Mouse (Mus musculus): ENCODE results near the gene Cln6. TPM values are rescaled to one million over a fixed set of nuclear protein-coding genes. Genes with fewer than 3 reads are reported as not detected.
"Not testable (repeated sequence)": the region's sequence is repeated elsewhere in the genome, so short reads cannot be mapped to it uniquely, and the experiment has no call there.

The Cln6 gene
- polyA plus RNA-seq, 1 experiment: 94.0 TPM

- TF ChIP-seq POLR2A (IDR thresholded peaks at IDR 0.05; ENCODE audit: low read depth, low read length) (no peak), CTCF (conservative IDR thresholded peaks at IDR 0.05; ENCODE audit: insufficient read depth, insufficient read length, low read depth, low read length) (peak; percentile 99)
- Histone ChIP-seq H3K36me3 (ENCODE audit: control insufficient read depth, insufficient read depth, low read length) (no peaks in the 10 kb centered on the region), H3K4me1 (ENCODE audit: control insufficient read depth, insufficient read depth, low read length) (peaks cover 7% of the 10 kb centered on the region; the same call in 1 of the 2 replicates), H3K4me3 (ENCODE audit: insufficient read depth, low read depth, low read length) (no peak overlapping the region), H3K27me3 (replicated peaks; ENCODE audit: control insufficient read depth, insufficient read depth, low read length) (no peaks in the 10 kb centered on the region), H3K27ac (ENCODE audit: insufficient read depth, low read depth, low read length) (no peak overlapping the region)
- WGBS: 0% methylated on average over 3 of the region's 3 CpGs
- peak; percentile 89 for DNase-seq
These were observed 9.1 kb downstream of the Cln6 start for GRCm38 (mm10) chr9:62847694-62848093.

GRCm38 (mm10) chr9:62848641-62849040 lies 10.1 kb downstream of the Cln6 start:
- Histone ChIP-seq H3K4me1 (ENCODE audit: control insufficient read depth, insufficient read depth, low read length) (peaks cover 7% of the 10 kb centered on the region; the same call in 1 of the 2 replicates), H3K36me3 (ENCODE audit: control insufficient read depth, insufficient read depth, low read length) (no peaks in the 10 kb centered on the region), H3K27ac (ENCODE audit: insufficient read depth, low read depth, low read length) (no peak overlapping the region), H3K4me3 (ENCODE audit: insufficient read depth, low read depth, low read length) (no peak overlapping the region), H3K27me3 (replicated peaks; ENCODE audit: control insufficient read depth, insufficient read depth, low read length) (no peaks in the 10 kb centered on the region)
- no peak for DNase-seq
- WGBS: 91% methylated on average over 3 of the region's 3 CpGs
- TF ChIP-seq POLR2A (IDR thresholded peaks at IDR 0.05; ENCODE audit: low read depth, low read length) (no peak), CTCF (conservative IDR thresholded peaks at IDR 0.05; ENCODE audit: insufficient read depth, insufficient read length, low read depth, low read length) (no peak)

- no peak for DNase-seq
- TF ChIP-seq POLR2A (IDR thresholded peaks at IDR 0.05; ENCODE audit: low read depth, low read length) (no peak), CTCF (conservative IDR thresholded peaks at IDR 0.05; ENCODE audit: insufficient read depth, insufficient read length, low read depth, low read length) (no peak)
- no peak overlapping the region for H3K27ac ChIP-seq (ENCODE audit: insufficient read depth, low read depth, low read length)
- no peak overlapping the region for H3K4me3 ChIP-seq (ENCODE audit: insufficient read depth, low read depth, low read length)
- H3K27me3 ChIP-seq (replicated peaks; ENCODE audit: control insufficient read depth, insufficient read depth, low read length): no peaks in the 10 kb centered on the region
- H3K4me1 ChIP-seq (ENCODE audit: control insufficient read depth, insufficient read depth, low read length): peaks cover 7% of the 10 kb centered on the region
- H3K36me3 ChIP-seq (ENCODE audit: control insufficient read depth, insufficient read depth, low read length): no peaks in the 10 kb centered on the region
- WGBS: 94% methylated on average over 2 of the region's 2 CpGs
These were observed 13.0 kb downstream of the Cln6 start for GRCm38 (mm10) chr9:62851571-62851970.

- 39% methylated on average over 4 of the region's 4 CpGs for WGBS
- H3K4me3 ChIP-seq (ENCODE audit: insufficient read depth, low read depth, low read length): no peak overlapping the region
- TF ChIP-seq POLR2A (IDR thresholded peaks at IDR 0.05; ENCODE audit: low read depth, low read length) (no peak), CTCF (conservative IDR thresholded peaks at IDR 0.05; ENCODE audit: insufficient read depth, insufficient read length, low read depth, low read length) (no peak)
- no peaks in the 10 kb centered on the region for H3K27me3 ChIP-seq (replicated peaks; ENCODE audit: control insufficient read depth, insufficient read depth, low read length)
- no peak overlapping the region for H3K27ac ChIP-seq (ENCODE audit: insufficient read depth, low read depth, low read length)
- peak; percentile 29 for DNase-seq
- no peaks in the 10 kb centered on the region for H3K36me3 ChIP-seq (ENCODE audit: control insufficient read depth, insufficient read depth, low read length)
- H3K4me1 ChIP-seq (ENCODE audit: control insufficient read depth, insufficient read depth, low read length): peaks cover 14% of the 10 kb centered on the region
These were observed 15.9 kb downstream of the Cln6 start for GRCm38 (mm10) chr9:62854483-62854882.

- 20% methylated on average over 9 of the region's 9 CpGs for WGBS
- Histone ChIP-seq H3K4me1 (ENCODE audit: control insufficient read depth, insufficient read depth, low read length) (peaks cover 17% of the 10 kb centered on the region), H3K4me3 (ENCODE audit: insufficient read depth, low read depth, low read length) (peak overlapping the region; percentile 62), H3K27ac (ENCODE audit: insufficient read depth, low read depth, low read length) (peak overlapping the region; percentile 95), H3K27me3 (replicated peaks; ENCODE audit: control insufficient read depth, insufficient read depth, low read length) (no peaks in the 10 kb centered on the region), H3K36me3 (ENCODE audit: control insufficient read depth, insufficient read depth, low read length) (no peaks in the 10 kb centered on the region)
- peak; percentile 92 for DNase-seq
- no peak for TF ChIP-seq POLR2A (IDR thresholded peaks at IDR 0.05; ENCODE audit: low read depth, low read length)
- no peak for TF ChIP-seq CTCF (conservative IDR thresholded peaks at IDR 0.05; ENCODE audit: insufficient read depth, insufficient read length, low read depth, low read length)
These were observed 18.6 kb downstream of the Cln6 start for GRCm38 (mm10) chr9:62857216-62857615.

- 13% methylated on average over 20 of the region's 20 CpGs for WGBS
- Histone ChIP-seq H3K36me3 (ENCODE audit: control insufficient read depth, insufficient read depth, low read length) (no peaks in the 10 kb centered on the region), H3K4me3 (ENCODE audit: insufficient read depth, low read depth, low read length) (peak within 1 kb of the TSS; percentile 62), H3K4me1 (ENCODE audit: control insufficient read depth, insufficient read depth, low read length) (peaks cover 17% of the 10 kb centered on the region), H3K27me3 (replicated peaks; ENCODE audit: control insufficient read depth, insufficient read depth, low read length) (no peaks in the 10 kb centered on the region), H3K27ac (ENCODE audit: insufficient read depth, low read depth, low read length) (peak within 1 kb of the TSS; percentile 95)
- TF ChIP-seq CTCF (conservative IDR thresholded peaks at IDR 0.05; ENCODE audit: insufficient read depth, insufficient read length, low read depth, low read length) (no peak), POLR2A (IDR thresholded peaks at IDR 0.05; ENCODE audit: low read depth, low read length) (no peak)
- DNase-seq: peak; percentile 97
These were observed 19.2 kb downstream of the Cln6 start, which contains the start of gene Calml4 for GRCm38 (mm10) chr9:62857719-62858261. Calml4 (plus strand) TSS chr9:62858080.

GRCm38 (mm10) chr9:62858266-62859019 lies 19.9 kb downstream of the Cln6 start:
- Histone ChIP-seq H3K27me3 (replicated peaks; ENCODE audit: control insufficient read depth, insufficient read depth, low read length) (no peaks in the 10 kb centered on the region), H3K27ac (ENCODE audit: insufficient read depth, low read depth, low read length) (peak overlapping the region; percentile 91), H3K4me1 (ENCODE audit: control insufficient read depth, insufficient read depth, low read length) (peaks cover 17% of the 10 kb centered on the region), H3K36me3 (ENCODE audit: control insufficient read depth, insufficient read depth, low read length) (no peaks in the 10 kb centered on the region), H3K4me3 (ENCODE audit: insufficient read depth, low read depth, low read length) (peak overlapping the region; percentile 62)
- TF ChIP-seq CTCF (conservative IDR thresholded peaks at IDR 0.05; ENCODE audit: insufficient read depth, insufficient read length, low read depth, low read length) (no peak), POLR2A (IDR thresholded peaks at IDR 0.05; ENCODE audit: low read depth, low read length) (no peak)
- peak; percentile 47 for DNase-seq
- 27% methylated on average over 8 of the region's 8 CpGs for WGBS

- Histone ChIP-seq H3K4me3 (ENCODE audit: insufficient read depth, low read depth, low read length) (peak overlapping the region; percentile 62; the same call in 1 of the 2 replicates), H3K4me1 (ENCODE audit: control insufficient read depth, insufficient read depth, low read length) (peaks cover 17% of the 10 kb centered on the region)
- DNase-seq; H3K36me3 ChIP-seq (ENCODE audit: control insufficient read depth, insufficient read depth, low read length); H3K27ac ChIP-seq (ENCODE audit: insufficient read depth, low read depth, low read length); H3K27me3 ChIP-seq (replicated peaks; ENCODE audit: control insufficient read depth, insufficient read depth, low read length): not testable (repeated sequence)
- WGBS: 46% methylated on average over 7 of the region's 7 CpGs
These were observed 21.5 kb downstream of the Cln6 start for GRCm38 (mm10) chr9:62860102-62860501.

Data from kidney, adult 2 months (tissue).